ENCODE assay signal across 2 mouse cellular contexts in the genomic region with DNA sequence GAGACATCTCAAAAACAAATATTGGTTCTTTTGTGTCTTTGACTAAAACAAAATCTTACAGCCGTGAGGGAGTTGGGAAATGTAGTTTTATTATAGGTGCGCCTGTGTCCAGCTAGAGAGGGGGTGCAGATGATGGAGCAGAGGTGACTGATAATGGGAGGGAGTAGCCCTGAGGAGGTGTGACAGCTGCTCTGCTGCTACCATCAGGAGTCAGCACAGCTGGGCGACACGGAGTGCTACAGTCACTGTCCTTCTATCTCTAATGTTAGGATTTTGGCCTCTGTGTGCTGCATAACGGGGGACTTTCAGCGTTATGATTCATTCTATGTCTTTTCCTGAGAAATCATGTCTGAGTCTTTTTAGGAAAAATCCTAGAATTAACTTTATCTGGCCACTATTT.
TF ChIP-seq lines count a peak whose summit lies in the region.

No protein-coding gene starts in this region.

TF ChIP-seq in C2C12, 6 proteins besides CTCF, POLR2A, EP300 and RAD21 (continued from another document):
- no peak for TF ChIP-seq MAX (IDR thresholded peaks at IDR 0.05)
- peak; percentile 5 for TF ChIP-seq MYOD1 (IDR thresholded peaks at IDR 0.05; ENCODE audit: control insufficient read depth, insufficient read length, low read depth)
- no peak for TF ChIP-seq CEBPB (IDR thresholded peaks at IDR 0.05; ENCODE audit: low read depth)

TF ChIP-seq in myocyte, 11 proteins besides CTCF, POLR2A, EP300 and RAD21 (continued from another document):
- TF ChIP-seq MYOD1 (IDR thresholded peaks at IDR 0.05; ENCODE audit: control insufficient read depth in 1 of 3, insufficient read length in 2 of 3, low read depth in 2 of 3): peak in 2 of 3 experiments; percentile 22 to 78
- TF ChIP-seq POLR2AphosphoS2 (IDR thresholded peaks at IDR 0.05; ENCODE audit: insufficient read length, low read depth): no peak
- no peak for TF ChIP-seq TCF12 (IDR thresholded peaks at IDR 0.05; ENCODE audit: insufficient read depth, poor library complexity, severe bottlenecking)
- no peak for TF ChIP-seq REST (IDR thresholded peaks at IDR 0.05; ENCODE audit: insufficient read depth, insufficient read length)
- TF ChIP-seq TCF3 (IDR thresholded peaks at IDR 0.05; ENCODE audit: insufficient read length, low read depth): no peak
- TF ChIP-seq E2F4 (IDR thresholded peaks at IDR 0.05; ENCODE audit: insufficient read depth): no peak
- TF ChIP-seq SRF (IDR thresholded peaks at IDR 0.05; ENCODE audit: control insufficient read depth, insufficient read length, low read depth): no peak
- TF ChIP-seq CEBPB (IDR thresholded peaks at IDR 0.05; ENCODE audit: insufficient read depth, poor library complexity, severe bottlenecking): no peak
TF ChIP-seq in myocyte: peak in this region for 2.
